Mouse (Mus musculus): ENCODE results near the gene Tgm2. TPM values are rescaled to one million over a fixed set of nuclear protein-coding genes. Genes with fewer than 3 reads are reported as not detected.

Gene Tgm2
- total RNA-seq, 2 experiments from 2014 or later: 55.0 to 69.1 TPM

- no peak for DNase-seq
Measured at GRCm38 (mm10) chr2:158067260-158067824, 78.9 kb downstream of the Tgm2 start.

DNA sequence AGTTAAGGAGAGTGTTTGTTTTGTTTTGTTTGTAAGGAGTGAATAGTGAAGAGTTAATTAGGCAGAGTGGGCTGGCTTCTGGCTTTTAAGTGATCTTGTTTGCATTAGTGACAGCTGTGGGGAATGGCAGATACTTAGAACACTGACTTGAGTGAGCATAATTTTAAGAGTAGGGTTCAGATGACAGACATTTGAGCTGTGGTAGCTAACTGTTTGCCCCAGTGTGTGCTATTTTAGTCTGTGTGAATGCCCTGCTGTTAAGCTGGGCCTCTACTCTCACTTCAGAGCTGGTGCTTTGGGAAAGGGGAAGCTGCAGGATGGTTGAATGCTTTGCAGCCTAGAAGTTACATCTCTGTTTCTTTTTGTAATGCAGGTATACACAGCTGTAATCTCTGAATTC lies 79.8 kb downstream of the Tgm2 start:
- no peak for DNase-seq

Other genes with a start within 250 kb of the Tgm2 start
- under 1 TPM; 0.40 to 0.45 TPM for gene Vstm2l, start 231.8 kb downstream of the Tgm2 start, total RNA-seq (2021)
- 10 to 100 TPM; 15.7 to 16.6 TPM for gene Tti1, start 118.0 kb downstream of the Tgm2 start, total RNA-seq (2021)
- 10 to 100 TPM; 28.2 to 33.0 TPM for gene Rprd1b, start 117.9 kb downstream of the Tgm2 start, total RNA-seq (2021)
- gene D630003M21Rik, start 82.8 kb upstream of the Tgm2 start, total RNA-seq (2021): 1 to 10 TPM; 4.2 to 4.7 TPM
- gene Bpi, start 111.7 kb upstream of the Tgm2 start, total RNA-seq (2021): not detected
- gene Lbp, start 160.1 kb upstream of the Tgm2 start, total RNA-seq (2021): 10 to 100 TPM; 10.8 to 11.1 TPM
- gene Snhg11, start 229.2 kb upstream of the Tgm2 start, total RNA-seq (2021): 1 to 10 TPM in 1 of 2 experiments, under 1 TPM in 1; 0.68 to 1.1 TPM